Mouse (Mus musculus) gastrocnemius, adult 2 months (tissue): ENCODE measurements at regions not wholly inside any gene's neighbourhood (a gene's known extent, or its start where the extent isn't known, plus 50 kb on each side); places are given as distances from the start of the nearest gene placed in this dataset.
A peak's percentile ranks its signal among the peaks of the same experiment; 100 is the strongest.

ENCODE experiments used
- DNase-seq: peaks from one replicate; pipeline ENCODE4 v3.0.0; 2022
- H3K27ac ChIP-seq: fragments of 200-600 bp; 2 replicates; pipeline ENCODE4 v1.8.1; 2022; ENCODE audit warnings: mild to moderate bottlenecking
- H3K4me3 ChIP-seq: fragments of 200-600 bp; 2 replicates; pipeline ENCODE4 v1.8.1; 2022; ENCODE audit warnings: mild to moderate bottlenecking, moderate library complexity
- CTCF ChIP-seq: fragments of 200-600 bp; IDR thresholded peaks from 2 replicates; pipeline ENCODE4 v1.8.1; 2022; ENCODE audit warnings: antibody characterized with exemption, mild to moderate bottlenecking, moderate library complexity
- intact Hi-C: fragments of 180-260 bp; cut with DNase I; formaldehyde crosslinking; loops from one replicate; pipeline ENCODE4 v1.15.1; 2025

GRCm38 (mm10) chr13:73405720-73406629 lies 61.0 kb upstream of the Lpcat1 start:
- intact Hi-C loops = loop anchor here (1.0 kb wide), 1 partner anchor 246 kb away; no protein-coding TSS in a partner anchor
- peak; percentile 75 for TF ChIP-seq CTCF
- DNase-seq = peak; percentile 84
- H3K27ac ChIP-seq = no peak overlapping the region
- H3K4me3 ChIP-seq = no peak overlapping the region

- intact Hi-C loops = no loop called here
- Histone ChIP-seq H3K4me3 (no peak overlapping the region), H3K27ac (no peak overlapping the region)
- DNase-seq = no peak
- TF ChIP-seq CTCF = no peak
These were observed 66.1 kb upstream of the Lpcat1 start for GRCm38 (mm10) chr13:73400921-73401320.

GRCm38 (mm10) chr13:73397033-73397432 lies 68.7 kb upstream of the Ndufs6 start:
- no peak for DNase-seq
- no peak overlapping the region for H3K4me3 ChIP-seq
- intact Hi-C loops = no loop called here
- TF ChIP-seq CTCF = no peak
- no peak overlapping the region for H3K27ac ChIP-seq

GRCm38 (mm10) chr13:73395856-73396255 lies 67.5 kb upstream of the Ndufs6 start:
- Histone ChIP-seq H3K4me3 (no peak overlapping the region), H3K27ac (no peak overlapping the region)
- intact Hi-C loops = no loop called here
- no peak for DNase-seq
- no peak for TF ChIP-seq CTCF

- H3K4me3 ChIP-seq = no peak overlapping the region
- intact Hi-C loops = no loop called here
- DNase-seq = no peak
- H3K27ac ChIP-seq = no peak overlapping the region
- TF ChIP-seq CTCF = no peak
These were observed 60.7 kb upstream of the Ndufs6 start for GRCm38 (mm10) chr13:73389051-73389450.

- intact Hi-C loops = no loop called here
- Histone ChIP-seq H3K27ac (no peak overlapping the region), H3K4me3 (no peak overlapping the region)
- TF ChIP-seq CTCF = peak; percentile 74
- DNase-seq = no peak
These were observed 55.2 kb upstream of the Ndufs6 start for GRCm38 (mm10) chr13:73383585-73383984.
